Mouse (Mus musculus) embryonic facial prominence, embryonic 10.5 days (tissue): ENCODE data around the gene Nell1. TPM values are rescaled to one million over a fixed set of nuclear protein-coding genes. Genes with fewer than 3 reads are reported as not detected.

Source experiments
- DNase-seq: peaks from one replicate; pipeline ENCODE4 v3.0.0-alpha.2; 2017; ENCODE audit warnings: low spot score
- H3K27ac ChIP-seq: fragments of 300-500 bp; sonication (generic); replicated peaks from 2 replicates; pipeline ENCODE4 v1.5.1; 2016; ENCODE audit warnings: mild to moderate bottlenecking
- H3K27me3 ChIP-seq: fragments of 300-500 bp; sonication (generic); replicated peaks from 2 replicates; pipeline ENCODE4 v1.6.1; 2016; ENCODE audit warnings: low read depth, mild to moderate bottlenecking; ENCODE audit not compliant: poor library complexity, severe bottlenecking
- H3K36me3 ChIP-seq: fragments of 300-500 bp; sonication (generic); replicated peaks from 2 replicates; pipeline ENCODE4 v1.6.1; 2016; ENCODE audit warnings: mild to moderate bottlenecking, moderate library complexity
- H3K4me1 ChIP-seq: fragments of 300-500 bp; sonication (generic); 2 replicates; pipeline ENCODE4 v1.6.1; 2016
- H3K4me3 ChIP-seq: fragments of 300-500 bp; sonication (generic); 2 replicates; pipeline ENCODE4 v1.5.1; 2016; ENCODE audit warnings: mild to moderate bottlenecking, moderate library complexity
- H3K9me3 ChIP-seq: fragments of 300-500 bp; sonication (generic); 2 replicates; pipeline ENCODE4 v1.6.1; 2016; ENCODE audit warnings: mild to moderate bottlenecking
- WGBS: fragments of 180-500 bp; shearing (Covaris S2); methylation state at CpG from one replicate; pipeline ENCODE4 v1.1.7; 2016; 5-methylcytosine and 5-hydroxymethylcytosine counted together
- polyA plus RNA-seq: library from polyadenylated mRNA; unstranded; fragments of >200 nt; fragmentation: Nextera tagmentation; extraction: Ambion mirVana; gene quantifications from 2 replicates; pipeline ENCODE4 v1.2.1, GENCODE M21; 2016

Gene Nell1
- polyA plus RNA-seq, 1 experiment from 2014 or later: 0.76 TPM

DNA sequence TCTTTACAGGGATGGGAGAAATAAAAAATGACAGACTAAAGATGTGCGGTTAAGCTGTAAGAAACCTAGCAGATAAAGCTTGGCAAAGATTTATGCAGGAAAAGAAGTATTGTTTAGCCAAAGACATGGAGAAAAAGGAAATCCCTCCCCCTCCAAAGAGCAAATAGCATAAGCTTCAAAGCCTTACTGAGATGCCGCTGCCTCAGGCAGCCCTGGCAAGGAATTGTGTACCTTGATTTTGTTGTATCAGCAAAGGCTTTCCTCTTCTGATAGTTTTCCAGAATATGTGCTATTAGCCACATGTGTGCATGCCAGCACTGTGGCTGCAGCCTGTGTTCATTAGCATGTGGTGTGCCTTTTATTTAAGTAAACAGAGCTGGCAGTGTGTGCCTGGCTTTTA, 435.8 kb downstream of the Nell1 start:
- 89% methylated on average over 2 of the region's 2 CpGs for WGBS
- no peaks in the 10 kb centered on the region for H3K36me3 ChIP-seq
- no peaks in the 10 kb centered on the region for H3K4me1 ChIP-seq
- H3K27me3 ChIP-seq: no peaks in the 10 kb centered on the region
- no peak for DNase-seq
- H3K9me3 ChIP-seq: no peaks in the 10 kb centered on the region
- no peak overlapping the region for H3K27ac ChIP-seq
- no peak overlapping the region for H3K4me3 ChIP-seq

DNA sequence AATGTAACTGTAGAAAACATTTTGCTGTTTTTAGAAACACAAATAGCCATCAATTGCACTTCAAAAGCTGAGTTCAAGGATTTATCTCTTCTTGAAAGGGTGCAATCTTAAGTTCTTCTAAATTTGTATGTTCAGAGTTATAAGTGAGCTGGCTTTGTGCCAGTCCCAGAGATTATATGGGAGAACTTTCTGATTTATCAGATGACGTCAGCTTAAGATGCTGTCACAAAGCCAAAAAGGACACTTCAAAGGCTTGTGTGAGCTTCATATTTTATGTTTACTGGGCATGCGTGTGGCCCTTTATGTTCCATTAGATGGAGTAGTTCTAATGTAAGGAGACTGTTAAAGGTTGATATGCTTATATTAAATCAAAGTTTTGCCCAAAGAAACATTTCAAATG, 445.3 kb downstream of the Nell1 start:
- H3K4me3 ChIP-seq: no peak overlapping the region
- DNase-seq: no peak
- no peaks in the 10 kb centered on the region for H3K36me3 ChIP-seq
- WGBS: 87% methylated on average over 2 of the region's 2 CpGs
- no peaks in the 10 kb centered on the region for H3K4me1 ChIP-seq
- H3K27me3 ChIP-seq: no peaks in the 10 kb centered on the region
- no peaks in the 10 kb centered on the region for H3K9me3 ChIP-seq
- no peak overlapping the region for H3K27ac ChIP-seq

DNA sequence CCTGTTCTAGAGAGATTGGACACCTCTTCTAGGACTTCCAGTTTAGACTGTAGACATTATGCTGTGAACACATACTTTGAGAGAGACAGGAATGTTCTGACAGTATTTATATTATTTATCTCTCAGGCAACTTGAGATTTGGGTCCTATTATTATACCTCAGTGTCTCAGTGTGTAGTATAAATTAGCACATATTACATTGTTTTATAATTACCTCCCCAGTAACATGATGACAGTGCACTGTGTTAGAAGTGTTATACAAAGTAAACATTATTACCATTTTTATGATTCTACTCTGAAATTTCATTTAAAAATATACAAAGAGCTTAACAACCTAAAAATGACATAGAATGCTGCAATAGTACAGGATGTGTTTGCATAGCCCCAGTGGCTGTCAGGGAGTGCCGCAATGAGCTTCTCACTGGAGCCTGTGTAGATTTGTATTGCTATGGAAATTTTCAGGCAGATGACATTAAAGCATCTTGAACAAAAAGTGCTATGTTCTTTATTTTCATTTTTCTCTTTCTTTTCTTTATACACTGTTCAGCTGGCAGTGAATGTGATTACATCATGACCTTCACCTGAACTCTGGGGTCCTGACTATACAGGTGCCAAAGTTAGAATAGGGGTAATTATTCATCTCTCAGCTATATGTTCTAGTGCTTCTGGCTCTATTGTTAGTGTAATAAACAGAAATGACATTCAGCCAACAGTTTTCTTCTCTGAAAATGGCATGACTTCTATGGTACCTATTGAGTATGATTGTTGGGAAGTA, 447.9 kb downstream of the Nell1 start:
- no peaks in the 10 kb centered on the region for H3K36me3 ChIP-seq
- H3K27me3 ChIP-seq: no peaks in the 10 kb centered on the region
- DNase-seq: no peak
- no peaks in the 10 kb centered on the region for H3K4me1 ChIP-seq
- H3K4me3 ChIP-seq: no peak overlapping the region
- 88% methylated on average over 1 of the region's 1 CpGs for WGBS
- no peak overlapping the region for H3K27ac ChIP-seq
- no peaks in the 10 kb centered on the region for H3K9me3 ChIP-seq

DNA sequence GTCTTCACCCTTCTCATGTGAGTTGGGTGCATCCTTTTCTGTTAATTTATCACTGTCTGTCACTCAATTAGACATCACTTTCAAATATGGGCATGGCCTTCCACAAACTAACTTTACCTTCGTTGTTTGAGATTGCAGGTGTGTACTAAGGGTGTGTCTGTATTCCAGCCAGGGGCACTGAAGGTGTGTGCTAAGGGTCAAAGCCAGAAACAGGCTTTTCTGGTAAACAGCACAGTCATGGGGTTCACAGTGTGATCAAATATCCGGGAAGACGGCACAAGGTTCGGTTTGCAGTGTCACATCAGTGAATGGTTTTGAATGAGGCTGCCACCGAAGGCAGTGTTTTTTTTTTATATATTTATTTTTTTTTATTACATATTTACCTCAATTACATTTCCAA, 455.1 kb downstream of the Nell1 start:
- no peaks in the 10 kb centered on the region for H3K27me3 ChIP-seq
- WGBS: 86% methylated on average over 5 of the region's 5 CpGs
- H3K4me1 ChIP-seq: no peaks in the 10 kb centered on the region
- H3K27ac ChIP-seq: no peak overlapping the region
- H3K4me3 ChIP-seq: no peak overlapping the region
- no peaks in the 10 kb centered on the region for H3K36me3 ChIP-seq
- no peaks in the 10 kb centered on the region for H3K9me3 ChIP-seq
- DNase-seq: no peak

- Histone ChIP-seq H3K9me3 (no peaks in the 10 kb centered on the region), H3K27me3 (no peaks in the 10 kb centered on the region), H3K27ac (no peak overlapping the region), H3K4me1 (no peaks in the 10 kb centered on the region), H3K4me3 (no peak overlapping the region), H3K36me3 (no peaks in the 10 kb centered on the region)
- DNase-seq: no peak
Measured at GRCm38 (mm10) chr7:50441237-50441636, 466.6 kb downstream of the Nell1 start.

DNA sequence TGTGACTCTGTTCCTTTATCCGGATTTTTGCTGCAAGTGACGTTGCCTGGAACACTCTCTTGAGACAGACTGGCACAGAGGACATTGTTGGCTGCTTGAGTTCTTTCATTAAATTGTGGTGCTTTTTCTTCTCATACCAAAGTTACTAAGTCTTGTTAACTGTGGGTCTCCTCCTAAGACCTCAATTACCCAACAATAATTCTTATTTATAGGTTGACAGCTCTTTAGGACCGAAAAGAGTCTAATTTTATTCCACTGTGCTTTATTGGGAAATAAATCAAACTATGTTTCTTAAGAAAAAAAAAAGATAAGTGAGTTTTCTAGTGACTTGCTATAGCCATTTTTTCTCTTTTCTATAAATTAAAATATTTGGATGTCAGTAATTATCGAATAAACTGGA, 472.7 kb downstream of the Nell1 start:
- no peaks in the 10 kb centered on the region for H3K9me3 ChIP-seq
- no peak for DNase-seq
- WGBS: 89% methylated on average over 4 of the region's 4 CpGs

DNA sequence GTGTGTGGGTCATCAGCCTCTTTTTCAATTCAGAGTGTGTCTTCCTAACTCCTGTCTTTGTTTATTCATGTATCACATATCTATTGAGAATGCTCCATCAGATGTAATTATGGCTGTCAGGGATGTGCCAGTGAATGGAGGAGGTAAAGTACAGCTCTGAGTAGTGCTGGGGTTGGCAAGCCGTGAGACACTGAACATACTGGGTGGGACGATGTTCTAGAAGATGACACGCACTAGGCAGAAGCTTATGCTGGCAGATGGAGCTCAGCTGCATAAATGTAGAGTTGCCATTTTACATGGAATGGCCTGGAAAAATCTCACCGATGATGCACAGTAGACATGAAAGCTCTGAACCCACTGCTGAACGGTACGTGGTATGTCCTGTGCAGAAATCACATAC, 493.1 kb downstream of the Nell1 start:
- WGBS: 93% methylated on average over 6 of the region's 6 CpGs
- no peak for DNase-seq
- no peak overlapping the region for H3K4me3 ChIP-seq

More for the DNA sequence above, 472.7 kb downstream of the Nell1 start:
- no peak overlapping the region for H3K4me3 ChIP-seq
- no peak overlapping the region for H3K27ac ChIP-seq
- H3K27me3 ChIP-seq: no peaks in the 10 kb centered on the region
- H3K4me1 ChIP-seq: no peaks in the 10 kb centered on the region
- H3K36me3 ChIP-seq: no peaks in the 10 kb centered on the region

GRCm38 (mm10) chr7:50470555-50470954, 495.9 kb downstream of the Nell1 start:
- no peak for DNase-seq
- Histone ChIP-seq H3K9me3 (no peaks in the 10 kb centered on the region), H3K4me3 (no peak overlapping the region), H3K27me3 (no peaks in the 10 kb centered on the region), H3K36me3 (no peaks in the 10 kb centered on the region), H3K4me1 (no peaks in the 10 kb centered on the region), H3K27ac (no peak overlapping the region)
- WGBS: 87% methylated on average over 3 of the region's 3 CpGs

More for the DNA sequence above, 493.1 kb downstream of the Nell1 start:
- H3K36me3 ChIP-seq: no peaks in the 10 kb centered on the region
- no peaks in the 10 kb centered on the region for H3K9me3 ChIP-seq
- no peak overlapping the region for H3K27ac ChIP-seq
- H3K27me3 ChIP-seq: no peaks in the 10 kb centered on the region
- no peaks in the 10 kb centered on the region for H3K4me1 ChIP-seq

GRCm38 (mm10) chr7:50482011-50482410, 507.3 kb downstream of the Nell1 start:
- Histone ChIP-seq H3K4me1 (no peaks in the 10 kb centered on the region), H3K4me3 (no peak overlapping the region), H3K27me3 (no peaks in the 10 kb centered on the region), H3K36me3 (no peaks in the 10 kb centered on the region), H3K27ac (no peak overlapping the region), H3K9me3 (no peaks in the 10 kb centered on the region)
- 73% methylated on average over 4 of the region's 4 CpGs for WGBS
- DNase-seq: no peak

DNA sequence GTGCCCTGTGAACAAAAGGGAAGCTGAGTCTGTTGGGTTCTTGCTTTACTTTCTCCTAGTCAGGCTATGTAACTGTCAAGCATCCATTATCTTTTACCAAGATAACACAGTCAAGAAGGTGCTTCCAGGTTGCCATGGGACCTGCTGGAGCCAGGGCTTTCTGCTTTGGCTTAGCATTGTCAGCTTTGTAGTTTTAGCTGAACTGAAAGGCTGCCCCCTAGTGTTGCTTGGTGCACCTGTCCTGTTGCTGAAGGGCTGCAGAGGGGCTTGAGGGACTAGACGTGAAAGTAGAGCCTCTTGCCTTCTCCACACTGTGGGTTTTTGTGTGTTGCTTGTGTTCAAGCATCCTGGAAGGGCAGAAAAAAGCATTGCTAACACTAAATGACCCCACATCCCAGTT, 510.6 kb downstream of the Nell1 start:
- no peaks in the 10 kb centered on the region for H3K27me3 ChIP-seq
- no peaks in the 10 kb centered on the region for H3K36me3 ChIP-seq
- H3K4me3 ChIP-seq: no peak overlapping the region
- no peaks in the 10 kb centered on the region for H3K9me3 ChIP-seq
- H3K4me1 ChIP-seq: no peaks in the 10 kb centered on the region
- H3K27ac ChIP-seq: no peak overlapping the region
- 22% methylated on average over 1 of the region's 1 CpGs for WGBS
- DNase-seq: peak; percentile 43

- no peaks in the 10 kb centered on the region for H3K27me3 ChIP-seq
- H3K4me1 ChIP-seq: no peaks in the 10 kb centered on the region
- H3K4me3 ChIP-seq: no peak overlapping the region
- H3K9me3 ChIP-seq: no peaks in the 10 kb centered on the region
- DNase-seq: no peak
- 88% methylated on average over 4 of the region's 4 CpGs for WGBS
- H3K27ac ChIP-seq: no peak overlapping the region
- no peaks in the 10 kb centered on the region for H3K36me3 ChIP-seq
Measured at GRCm38 (mm10) chr7:50486884-50487420, 512.3 kb downstream of the Nell1 start.

GRCm38 (mm10) chr7:50501562-50501961, 526.9 kb downstream of the Nell1 start:
- 86% methylated on average over 4 of the region's 4 CpGs for WGBS

GRCm38 (mm10) chr7:50507047-50507446, 532.4 kb downstream of the Nell1 start:
- H3K27ac ChIP-seq: no peak overlapping the region
- no peaks in the 10 kb centered on the region for H3K27me3 ChIP-seq
- no peak for DNase-seq
- H3K36me3 ChIP-seq: no peaks in the 10 kb centered on the region
- no peaks in the 10 kb centered on the region for H3K4me1 ChIP-seq
- H3K9me3 ChIP-seq: no peaks in the 10 kb centered on the region
- H3K4me3 ChIP-seq: no peak overlapping the region

More at GRCm38 (mm10) chr7:50501562-50501961, 526.9 kb downstream of the Nell1 start:
- Histone ChIP-seq H3K27me3 (no peaks in the 10 kb centered on the region), H3K36me3 (no peaks in the 10 kb centered on the region), H3K27ac (no peak overlapping the region), H3K9me3 (no peaks in the 10 kb centered on the region), H3K4me3 (no peak overlapping the region), H3K4me1 (no peaks in the 10 kb centered on the region)
- no peak for DNase-seq
